Mouse (Mus musculus): ENCODE measurements around the gene Tubgcp4. TPM values are rescaled to one million over a fixed set of nuclear protein-coding genes. Genes with fewer than 3 reads are reported as not detected.
"Not testable (repeated sequence)": the region's sequence is repeated elsewhere in the genome, so short reads cannot be mapped to it uniquely, and the experiment has no call there.

The Tubgcp4 gene
- total RNA-seq (2021): 10 to 100 TPM; 10.5 to 16.2 TPM
- long read RNA-seq, experiment 1, full-length matches to known transcripts: 12 of 15 reads
- long read RNA-seq, experiment 1, partial matches to known transcripts: 0 of 15 reads
- long read RNA-seq, experiment 1, other reads (novel, unspliced or antisense): 3 of 15 reads
- long read RNA-seq, experiment 2, full-length matches to known transcripts: 11 of 13 reads
- long read RNA-seq, experiment 2, partial matches to known transcripts: 0 of 13 reads
- long read RNA-seq, experiment 2, other reads (novel, unspliced or antisense): 2 of 13 reads

- DNase-seq: no peak
Measured at GRCm38 (mm10) chr2:121170481-121170971, at the start of gene Tubgcp4. Gene Tubgcp4 (plus strand): TSS chr2:121170654.

GRCm38 (mm10) chr2:121126302-121126701 is 44.2 kb upstream of the Tubgcp4 start:
- not testable (repeated sequence) for DNase-seq

- DNase-seq: no peak
Measured at GRCm38 (mm10) chr2:121127536-121127935, 42.9 kb upstream of the Tubgcp4 start.

GRCm38 (mm10) chr2:121128865-121129620 is 41.4 kb upstream of the Tubgcp4 start:
- no peak for DNase-seq

GRCm38 (mm10) chr2:121132822-121133221 is 37.6 kb upstream of the Tubgcp4 start:
- no peak for DNase-seq

- no peak for DNase-seq
Measured at GRCm38 (mm10) chr2:121137371-121137770, 33.1 kb upstream of the Tubgcp4 start.

- DNase-seq: peak; percentile 10
Measured at GRCm38 (mm10) chr2:121139266-121140017, 31.0 kb upstream of the Tubgcp4 start.

GRCm38 (mm10) chr2:121140018-121140882 is 30.2 kb upstream of the Tubgcp4 start, which contains the start of the genes Adal and Lcmt2:
Gene Adal (plus strand): TSS chr2:121140428.
Gene Lcmt2 (minus strand): TSS chr2:121140653.
- DNase-seq: peak; percentile 88

- no peak for DNase-seq
Measured at GRCm38 (mm10) chr2:121141216-121142035, 29.0 kb upstream of the Tubgcp4 start.

GRCm38 (mm10) chr2:121142415-121142814 is 28.0 kb upstream of the Tubgcp4 start:
- no peak for DNase-seq

GRCm38 (mm10) chr2:121149679-121150078 is 20.8 kb upstream of the Tubgcp4 start:
- DNase-seq: no peak

- DNase-seq: no peak
Measured at GRCm38 (mm10) chr2:121153100-121153499, 17.4 kb upstream of the Tubgcp4 start.

- DNase-seq: no peak
Measured at GRCm38 (mm10) chr2:121169173-121169572, 1.3 kb upstream of the Tubgcp4 start.

- peak; percentile 20 for DNase-seq
Measured at GRCm38 (mm10) chr2:121169902-121170301, 552 bp upstream of the Tubgcp4 start.

- peak; percentile 92 for DNase-seq
Measured at GRCm38 (mm10) chr2:121170980-121171742, 707 bp downstream of the Tubgcp4 start, which contains the start of gene Zscan29. Gene Zscan29 (minus strand): TSS chr2:121171125.

GRCm38 (mm10) chr2:121178828-121179479 is 8.5 kb downstream of the Tubgcp4 start:
- no peak for DNase-seq

- no peak for DNase-seq
Measured at GRCm38 (mm10) chr2:121183431-121183830, 13.0 kb downstream of the Tubgcp4 start.

- no peak for DNase-seq
Measured at GRCm38 (mm10) chr2:121184142-121184541, 13.7 kb downstream of the Tubgcp4 start.

GRCm38 (mm10) chr2:121188530-121188929 is 18.1 kb downstream of the Tubgcp4 start:
- no peak for DNase-seq
